Mouse (Mus musculus) ES-E14 (cell line): ENCODE measurements around the gene Gm10181.

Experiments
- HCFC1 ChIP-seq: IDR thresholded peaks from 2 replicates; pipeline ENCODE4 v1.6.1; 2012; ENCODE audit warnings: low read length, inconsistent platforms, borderline replicate concordance; ENCODE audit not compliant: insufficient read depth
- MAFK ChIP-seq: IDR thresholded peaks from 2 replicates; pipeline ENCODE4 v1.6.1; 2014; ENCODE audit warnings: mild to moderate bottlenecking, low read depth, low read length, inconsistent platforms; ENCODE audit not compliant: insufficient read depth
- ZC3H11A ChIP-seq: IDR thresholded peaks from 2 replicates; pipeline ENCODE4 v1.6.1; 2012; ENCODE audit warnings: low read depth, mild to moderate bottlenecking, inconsistent platforms, low read length, borderline replicate concordance
- ZNF384 ChIP-seq: IDR thresholded peaks from 2 replicates; pipeline ENCODE4 v1.6.1; 2012; ENCODE audit warnings: low read depth, low read length, inconsistent platforms

GRCm38 (mm10) chr9:25058726-25059125, 30.5 kb upstream of the Gm10181 start:
- TF ChIP-seq MAFK (no peak), ZNF384 (no peak), HCFC1 (no peak), ZC3H11A (no peak)
